Mouse (Mus musculus): Measurements from ENCODE around the gene Zfp398. TPM values are rescaled to one million over a fixed set of nuclear protein-coding genes. Genes with fewer than 3 reads are reported as not detected.
"Not testable (repeated sequence)": the region's sequence is repeated elsewhere in the genome, so short reads cannot be mapped to it uniquely, and the experiment has no call there.

Zfp398 gene
- total and polyA plus RNA-seq, 2 experiments from 2014 or later: 2.9 to 9.1 TPM

DNA sequence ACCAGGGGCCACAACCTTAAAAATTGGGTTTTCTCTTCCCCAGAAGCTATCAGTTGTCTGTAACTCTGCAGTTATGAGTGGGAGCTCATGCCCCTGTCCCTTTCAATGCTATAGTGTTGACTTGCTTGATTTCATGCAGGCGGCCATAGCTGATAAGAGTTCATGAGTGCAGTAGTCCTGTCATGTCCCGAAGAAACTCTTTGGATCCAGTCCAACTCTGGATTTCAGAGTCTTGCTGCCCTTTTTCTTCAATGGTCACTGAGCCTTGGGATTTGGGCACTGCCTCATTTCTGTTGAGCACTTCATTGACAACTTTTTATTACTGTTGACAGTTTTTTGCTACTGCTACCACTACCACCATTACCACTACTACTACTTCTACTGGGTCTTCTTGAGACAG is 2.2 kb downstream of the Zfp398 start:
- DNase-seq (ENCODE audit: low spot score) (no peak), ATAC-seq (ENCODE audit: insufficient read depth, low read depth) (no peak)
- 13% methylated on average over 2 of the region's 2 CpGs for WGBS
- peaks cover 14% of the 10 kb centered on the region for H3K4me1 ChIP-seq (ENCODE audit: control insufficient read depth, insufficient read depth)
- H3K4me2 ChIP-seq (ENCODE audit: low read depth, low read length): no peak overlapping the region
- no peaks in the 10 kb centered on the region for H3K9me3 ChIP-seq (replicated peaks; ENCODE audit: control insufficient read depth, low read length)
- H3K9ac ChIP-seq (replicated peaks; ENCODE audit: low read depth, low read length): no peak overlapping the region
- no peak overlapping the region for H3K4me3 ChIP-seq (ENCODE audit: low read depth, low read length)
- no peak overlapping the region for H3K27ac ChIP-seq (ENCODE audit: low read depth)
- no peaks in the 10 kb centered on the region for H3K27me3 ChIP-seq (ENCODE audit: control insufficient read depth, insufficient read depth, low read length)
- no peak for TF ChIP-seq EP300 (IDR thresholded peaks at IDR 0.05; ENCODE audit: low read depth)
- TF ChIP-seq CTCF (IDR thresholded peaks at IDR 0.05; ENCODE audit: low read depth): no peak
- H3K36me3 ChIP-seq (replicated peaks; ENCODE audit: control insufficient read depth, insufficient read depth, low read length): peaks cover 16% of the 10 kb centered on the region; the same call in 1 of the 2 replicates

DNA sequence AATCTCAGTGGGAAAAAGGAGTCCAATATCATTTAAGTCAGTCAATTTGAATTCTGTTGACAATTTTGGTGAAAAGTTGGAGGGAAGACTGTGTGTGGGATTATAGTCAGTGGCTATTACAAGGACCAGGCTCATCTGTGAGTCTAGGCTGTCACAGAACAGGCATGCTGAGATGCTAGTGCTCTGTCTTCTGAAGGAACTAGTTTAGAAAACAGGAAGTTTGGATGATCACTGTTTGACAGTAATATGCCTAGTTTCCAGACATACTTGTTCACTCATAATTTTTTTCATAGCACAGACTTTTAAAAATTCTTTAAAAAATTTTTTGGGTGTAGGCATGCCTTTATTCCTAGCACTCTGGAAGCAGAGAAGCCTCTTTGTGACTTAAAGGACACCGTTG is 5.6 kb downstream of the Zfp398 start:
- TF ChIP-seq CTCF (IDR thresholded peaks at IDR 0.05; ENCODE audit: low read depth) (no peak), EP300 (IDR thresholded peaks at IDR 0.05; ENCODE audit: low read depth) (no peak)
- Histone ChIP-seq H3K4me2 (ENCODE audit: low read depth, low read length) (no peak overlapping the region), H3K9ac (replicated peaks; ENCODE audit: low read depth, low read length) (no peak overlapping the region), H3K9me3 (replicated peaks; ENCODE audit: control insufficient read depth, low read length) (no peaks in the 10 kb centered on the region), H3K4me1 (ENCODE audit: control insufficient read depth, insufficient read depth) (peaks cover 14% of the 10 kb centered on the region), H3K27me3 (ENCODE audit: control insufficient read depth, insufficient read depth, low read length) (no peaks in the 10 kb centered on the region), H3K27ac (ENCODE audit: low read depth) (no peak overlapping the region), H3K36me3 (replicated peaks; ENCODE audit: control insufficient read depth, insufficient read depth, low read length) (peaks cover 20% of the 10 kb centered on the region; the same call in 1 of the 2 replicates), H3K4me3 (ENCODE audit: low read depth, low read length) (no peak overlapping the region)
- ATAC-seq (ENCODE audit: insufficient read depth, low read depth): no peak
- DNase-seq (ENCODE audit: low spot score): no peak
- 100% methylated on average over 1 of the region's 1 CpGs for WGBS

DNA sequence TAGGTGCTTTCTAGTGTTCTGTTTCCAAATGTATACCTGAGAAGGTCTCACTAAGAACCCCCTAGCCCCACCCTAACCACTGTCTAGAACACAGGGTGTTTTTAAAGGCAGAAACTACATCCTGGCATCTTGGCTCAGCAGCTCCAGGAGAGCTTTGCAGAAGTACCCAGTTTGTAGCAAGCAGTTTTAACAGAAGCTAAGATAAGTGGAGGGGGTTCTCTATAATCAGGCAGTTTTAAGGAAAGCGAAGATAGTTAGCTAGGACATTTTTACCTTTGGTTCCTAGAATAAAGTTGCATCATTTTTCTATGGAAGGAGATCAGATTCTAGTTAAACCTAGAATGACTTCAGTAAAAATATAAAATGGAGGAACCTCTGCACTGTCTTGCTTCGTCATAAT is 6.4 kb downstream of the Zfp398 start:
- H3K27me3 ChIP-seq (ENCODE audit: control insufficient read depth, insufficient read depth, low read length): no peaks in the 10 kb centered on the region
- no peak overlapping the region for H3K4me2 ChIP-seq (ENCODE audit: low read depth, low read length)
- H3K4me3 ChIP-seq (ENCODE audit: low read depth, low read length): no peak overlapping the region
- WGBS: 93% methylated on average over 2 of the region's 2 CpGs
- H3K9ac ChIP-seq (replicated peaks; ENCODE audit: low read depth, low read length): no peak overlapping the region
- TF ChIP-seq CTCF (IDR thresholded peaks at IDR 0.05; ENCODE audit: low read depth) (no peak), EP300 (IDR thresholded peaks at IDR 0.05; ENCODE audit: low read depth) (no peak)
- peaks cover 10% of the 10 kb centered on the region; the same call in 1 of the 2 replicates for H3K4me1 ChIP-seq (ENCODE audit: control insufficient read depth, insufficient read depth)
- no peak overlapping the region for H3K27ac ChIP-seq (ENCODE audit: low read depth)
- DNase-seq (ENCODE audit: low spot score): no peak
- H3K9me3 ChIP-seq (replicated peaks; ENCODE audit: control insufficient read depth, low read length): no peaks in the 10 kb centered on the region
- peaks cover 20% of the 10 kb centered on the region; the same call in 1 of the 2 replicates for H3K36me3 ChIP-seq (replicated peaks; ENCODE audit: control insufficient read depth, insufficient read depth, low read length)
- no peak for ATAC-seq (ENCODE audit: insufficient read depth, low read depth)

DNA sequence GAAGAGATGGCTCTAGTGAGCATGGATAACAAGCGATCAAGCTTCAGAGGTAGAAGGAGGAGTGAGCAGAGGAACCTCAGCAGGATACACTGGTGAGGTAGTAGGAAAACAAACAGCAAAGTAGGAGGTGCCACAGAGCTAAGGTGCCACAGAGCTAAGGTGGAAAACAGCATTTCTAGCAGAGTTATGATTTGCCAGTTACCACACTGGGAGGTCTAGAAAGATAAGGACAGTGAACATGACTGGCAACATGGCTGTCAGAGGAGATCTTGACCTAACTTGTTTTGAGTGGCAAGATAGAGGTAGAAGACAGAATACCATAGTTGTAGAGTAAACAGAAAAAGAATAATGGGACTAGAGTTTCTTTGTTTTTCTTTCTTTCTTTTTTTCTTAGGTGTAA is 6.9 kb downstream of the Zfp398 start:
- Histone ChIP-seq H3K36me3 (replicated peaks; ENCODE audit: control insufficient read depth, insufficient read depth, low read length) (peaks cover 20% of the 10 kb centered on the region; the same call in 1 of the 2 replicates), H3K4me1 (ENCODE audit: control insufficient read depth, insufficient read depth) (peaks cover 6% of the 10 kb centered on the region; the same call in 1 of the 2 replicates), H3K4me2 (ENCODE audit: low read depth, low read length) (no peak overlapping the region), H3K27ac (ENCODE audit: low read depth) (no peak overlapping the region), H3K27me3 (ENCODE audit: control insufficient read depth, insufficient read depth, low read length) (no peaks in the 10 kb centered on the region), H3K9ac (replicated peaks; ENCODE audit: low read depth, low read length) (no peak overlapping the region), H3K9me3 (replicated peaks; ENCODE audit: control insufficient read depth, low read length) (no peaks in the 10 kb centered on the region), H3K4me3 (ENCODE audit: low read depth, low read length) (no peak overlapping the region)
- no peak for DNase-seq (ENCODE audit: low spot score)
- TF ChIP-seq CTCF (IDR thresholded peaks at IDR 0.05; ENCODE audit: low read depth): no peak
- TF ChIP-seq EP300 (IDR thresholded peaks at IDR 0.05; ENCODE audit: low read depth): no peak
- 89% methylated on average over 1 of the region's 1 CpGs for WGBS
- ATAC-seq (ENCODE audit: insufficient read depth, low read depth): no peak

DNA sequence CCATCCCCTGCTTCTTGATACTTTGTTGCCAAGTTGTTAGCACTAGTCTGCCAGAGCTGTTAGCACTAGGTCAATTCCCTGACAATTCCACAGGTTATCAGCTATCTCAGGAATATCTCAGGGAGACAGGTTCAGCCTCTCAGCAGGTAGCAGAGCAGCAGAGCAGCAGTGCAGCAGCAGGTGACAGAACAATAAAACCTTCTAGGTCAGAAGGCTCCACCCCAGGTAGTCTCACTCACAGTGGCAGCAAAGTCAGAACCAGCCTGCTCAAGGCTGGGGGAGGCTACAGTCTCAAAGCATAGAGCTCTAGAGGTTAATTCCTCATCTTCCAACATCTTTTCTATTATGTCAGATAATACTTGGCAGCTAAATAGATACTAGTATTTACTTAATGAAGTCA is 10.3 kb downstream of the Zfp398 start:
- Histone ChIP-seq H3K9me3 (replicated peaks; ENCODE audit: control insufficient read depth, low read length) (no peaks in the 10 kb centered on the region), H3K4me1 (ENCODE audit: control insufficient read depth, insufficient read depth) (no peaks in the 10 kb centered on the region), H3K27ac (ENCODE audit: low read depth) (no peak overlapping the region), H3K9ac (replicated peaks; ENCODE audit: low read depth, low read length) (no peak overlapping the region), H3K4me3 (ENCODE audit: low read depth, low read length) (no peak overlapping the region), H3K36me3 (replicated peaks; ENCODE audit: control insufficient read depth, insufficient read depth, low read length) (peaks cover 13% of the 10 kb centered on the region; the same call in 1 of the 2 replicates), H3K4me2 (ENCODE audit: low read depth, low read length) (no peak overlapping the region), H3K27me3 (ENCODE audit: control insufficient read depth, insufficient read depth, low read length) (no peaks in the 10 kb centered on the region)
- ATAC-seq (ENCODE audit: insufficient read depth, low read depth): no peak
- DNase-seq (ENCODE audit: low spot score): no peak
- no peak for TF ChIP-seq CTCF (IDR thresholded peaks at IDR 0.05; ENCODE audit: low read depth)
- no peak for TF ChIP-seq EP300 (IDR thresholded peaks at IDR 0.05; ENCODE audit: low read depth)

DNA sequence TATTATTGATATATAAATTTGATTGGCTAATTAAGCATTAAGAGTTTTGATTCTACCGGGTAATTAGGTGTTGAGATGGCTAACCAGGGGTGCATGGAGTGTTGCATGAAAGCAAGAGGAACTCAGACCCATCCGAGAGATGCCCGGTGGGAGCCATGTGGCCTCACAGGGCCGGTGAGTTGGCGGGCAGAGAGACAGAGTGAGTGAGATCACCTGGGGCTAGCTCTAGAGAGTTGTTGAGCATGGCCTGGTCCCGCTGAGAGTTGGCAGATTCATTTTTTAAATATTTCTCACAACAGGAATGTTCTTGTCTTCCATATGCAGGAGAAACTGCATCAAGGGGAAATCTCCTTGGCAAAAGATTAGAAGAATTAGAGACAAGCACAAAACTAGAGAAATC is 21.8 kb downstream of the Zfp398 start:
- DNase-seq (ENCODE audit: low spot score): no peak
- 90% methylated on average over 6 of the region's 6 CpGs for WGBS
- no peak overlapping the region for H3K4me2 ChIP-seq (ENCODE audit: low read depth, low read length)
- no peak overlapping the region for H3K27ac ChIP-seq (ENCODE audit: low read depth)
- no peak for TF ChIP-seq EP300 (IDR thresholded peaks at IDR 0.05; ENCODE audit: low read depth)
- no peak for TF ChIP-seq CTCF (IDR thresholded peaks at IDR 0.05; ENCODE audit: low read depth)
- H3K36me3 ChIP-seq (replicated peaks; ENCODE audit: control insufficient read depth, insufficient read depth, low read length): peaks cover 19% of the 10 kb centered on the region
- H3K4me3 ChIP-seq (ENCODE audit: low read depth, low read length): no peak overlapping the region
- no peak overlapping the region for H3K9ac ChIP-seq (replicated peaks; ENCODE audit: low read depth, low read length)
- H3K9me3 ChIP-seq (replicated peaks; ENCODE audit: control insufficient read depth, low read length): no peaks in the 10 kb centered on the region
- H3K4me1 ChIP-seq (ENCODE audit: control insufficient read depth, insufficient read depth): no peaks in the 10 kb centered on the region
- H3K27me3 ChIP-seq (ENCODE audit: control insufficient read depth, insufficient read depth, low read length): no peaks in the 10 kb centered on the region
- ATAC-seq (ENCODE audit: insufficient read depth, low read depth): no peak

DNA sequence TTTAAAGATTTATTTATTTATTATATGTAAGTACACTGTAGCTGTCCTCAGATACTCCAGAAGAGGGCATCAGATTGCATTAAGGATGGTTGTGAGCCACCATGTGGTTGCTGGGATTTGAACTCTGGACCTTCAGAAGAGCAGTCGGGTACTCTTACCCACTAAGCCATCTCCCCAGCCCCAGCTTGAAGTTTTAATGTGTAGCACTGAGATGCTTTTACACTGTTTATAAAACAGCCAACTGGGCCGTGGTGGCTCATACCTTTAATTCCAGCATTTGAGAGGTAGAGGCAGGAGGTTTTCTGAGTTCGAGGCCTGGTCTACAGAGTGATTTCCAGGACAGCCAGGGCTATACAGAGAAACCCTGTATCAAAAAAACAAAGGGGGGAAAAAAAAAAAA is 22.3 kb downstream of the Zfp398 start:
- H3K36me3 ChIP-seq (replicated peaks; ENCODE audit: control insufficient read depth, insufficient read depth, low read length): peaks cover 23% of the 10 kb centered on the region
- H3K27ac ChIP-seq (ENCODE audit: low read depth); DNase-seq (ENCODE audit: low spot score); H3K4me2 ChIP-seq (ENCODE audit: low read depth, low read length); H3K9ac ChIP-seq (replicated peaks; ENCODE audit: low read depth, low read length); H3K27me3 ChIP-seq (ENCODE audit: control insufficient read depth, insufficient read depth, low read length); ATAC-seq (ENCODE audit: insufficient read depth, low read depth); H3K4me1 ChIP-seq (ENCODE audit: control insufficient read depth, insufficient read depth); H3K9me3 ChIP-seq (replicated peaks; ENCODE audit: control insufficient read depth, low read length); H3K4me3 ChIP-seq (ENCODE audit: low read depth, low read length): not testable (repeated sequence)
- WGBS: 93% methylated on average over 3 of the region's 3 CpGs
